Mouse (Mus musculus) forebrain, embryonic 16.5 days (tissue): ENCODE measurements at regions not wholly inside any gene's neighbourhood (a gene's known extent, or its start where the extent isn't known, plus 50 kb on each side); places are given as distances from the start of the nearest gene placed in this dataset.
A peak's percentile ranks its signal among the peaks of the same experiment; 100 is the strongest.

Source experiments
- ATAC-seq: fragments of 200-750 bp; cut with Nextera tagmentation; 2 replicates; pipeline ENCODE4 v1.8.0; 2017; ENCODE audit warnings: mild to moderate bottlenecking, moderate library complexity
- H3K27ac ChIP-seq: fragments of 300-500 bp; sonication (generic); 2 replicates; pipeline ENCODE4 v1.5.1; 2014; ENCODE audit warnings: low read length, control low read depth
- H3K27me3 ChIP-seq: fragments of 300-500 bp; sonication (generic); replicated peaks from 2 replicates; pipeline ENCODE4 v1.6.1; 2014; ENCODE audit warnings: low read length; ENCODE audit not compliant: control insufficient read depth, insufficient read depth
- H3K36me3 ChIP-seq: fragments of 300-500 bp; sonication (generic); 2 replicates; pipeline ENCODE4 v1.6.1; 2014; ENCODE audit not compliant: control insufficient read depth, insufficient read depth
- H3K4me1 ChIP-seq: fragments of 300-500 bp; sonication (generic); replicated peaks from 2 replicates; pipeline ENCODE4 v1.6.1; 2014; ENCODE audit warnings: low read length; ENCODE audit not compliant: control insufficient read depth, insufficient read depth
- H3K4me2 ChIP-seq: fragments of 300-500 bp; sonication (generic); 2 replicates; pipeline ENCODE4 v1.6.1; 2014; ENCODE audit warnings: mild to moderate bottlenecking, low read length, control low read depth
- H3K4me3 ChIP-seq: fragments of 300-500 bp; sonication (generic); replicated peaks from 2 replicates; pipeline ENCODE4 v1.5.1; 2014; ENCODE audit warnings: mild to moderate bottlenecking, low read length, control low read depth
- H3K9ac ChIP-seq: fragments of 300-500 bp; sonication (generic); replicated peaks from 2 replicates; pipeline ENCODE4 v1.6.1; 2014; ENCODE audit warnings: low read depth, low read length, control low read depth
- H3K9me3 ChIP-seq: fragments of 300-500 bp; sonication (generic); 2 replicates; pipeline ENCODE4 v1.6.1; 2016; ENCODE audit warnings: low read length; ENCODE audit not compliant: control insufficient read depth
- WGBS: fragments of 180-500 bp; shearing (Covaris S2); extraction: QIAGEN DNeasy Blood & Tissue Kit; methylation state at CpG from one replicate; pipeline ENCODE4 v1.1.7; 2014; 5-methylcytosine and 5-hydroxymethylcytosine counted together
- microRNA-seq: library from miRNA; unstranded; fragments of <30 nt; microRNA quantifications from one replicate; pipeline ENCODE4, GENCODE M21; 2017

DNA sequence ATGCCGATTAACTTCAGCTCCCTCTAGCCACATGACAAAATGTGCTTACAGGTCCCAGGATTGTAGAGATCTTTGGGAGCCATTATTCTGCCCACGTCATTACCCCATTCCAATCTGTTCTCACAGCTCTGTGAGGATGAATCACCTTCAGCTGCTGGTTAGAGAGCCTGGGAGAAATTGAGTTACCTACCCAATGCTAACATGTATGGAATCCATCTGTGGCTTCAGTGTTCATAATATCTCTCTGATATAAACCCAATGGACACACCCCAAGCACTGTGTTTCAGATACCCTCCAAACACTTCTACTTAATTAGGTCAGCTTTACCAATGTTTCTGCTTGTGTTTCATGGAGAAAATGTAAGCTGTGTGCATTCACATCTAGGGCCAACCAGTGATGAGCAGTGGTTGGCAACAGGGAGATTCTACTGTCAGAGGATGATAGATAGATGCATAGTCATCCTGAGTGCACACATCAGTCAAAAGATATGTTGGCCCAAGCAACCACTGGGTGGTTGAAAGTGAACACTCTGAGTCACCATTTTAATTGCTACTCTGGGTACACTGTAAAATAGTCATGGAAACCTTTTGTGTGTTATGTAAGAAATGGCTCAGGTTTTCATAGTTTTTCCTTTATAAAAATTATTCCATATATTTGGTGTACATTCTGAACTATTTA is 301.5 kb downstream of the Lrig3 start:
- Histone ChIP-seq H3K36me3 (no peaks in the 10 kb centered on the region), H3K27ac (no peak overlapping the region), H3K9ac (no peak overlapping the region), H3K4me1 (no peaks in the 10 kb centered on the region), H3K4me2 (no peak overlapping the region), H3K4me3 (no peak overlapping the region), H3K27me3 (no peaks in the 10 kb centered on the region), H3K9me3 (no peaks in the 10 kb centered on the region)
- 88% methylated on average over 2 of the region's 2 CpGs for whole genome bisulfite sequencing
- no peak for ATAC-seq

GRCm38 (mm10) chr10:126257171-126257570 is 291.2 kb downstream of the Lrig3 start:
- H3K4me1 ChIP-seq, result no peaks in the 10 kb centered on the region
- no peak overlapping the region for H3K4me3 ChIP-seq
- H3K9ac ChIP-seq, result no peak overlapping the region
- 67% methylated on average over 8 of the region's 8 CpGs for WGBS
- no peaks in the 10 kb centered on the region for H3K27me3 ChIP-seq
- H3K9me3 ChIP-seq, result no peaks in the 10 kb centered on the region
- no peak overlapping the region for H3K4me2 ChIP-seq
- H3K36me3 ChIP-seq, result no peaks in the 10 kb centered on the region
- H3K27ac ChIP-seq, result no peak overlapping the region
- ATAC-seq, result no peak

GRCm38 (mm10) chr10:126254198-126254597 is 288.2 kb downstream of the Lrig3 start:
- no peak for ATAC-seq
- H3K4me3 ChIP-seq, result no peak overlapping the region
- H3K9me3 ChIP-seq, result no peaks in the 10 kb centered on the region

DNA sequence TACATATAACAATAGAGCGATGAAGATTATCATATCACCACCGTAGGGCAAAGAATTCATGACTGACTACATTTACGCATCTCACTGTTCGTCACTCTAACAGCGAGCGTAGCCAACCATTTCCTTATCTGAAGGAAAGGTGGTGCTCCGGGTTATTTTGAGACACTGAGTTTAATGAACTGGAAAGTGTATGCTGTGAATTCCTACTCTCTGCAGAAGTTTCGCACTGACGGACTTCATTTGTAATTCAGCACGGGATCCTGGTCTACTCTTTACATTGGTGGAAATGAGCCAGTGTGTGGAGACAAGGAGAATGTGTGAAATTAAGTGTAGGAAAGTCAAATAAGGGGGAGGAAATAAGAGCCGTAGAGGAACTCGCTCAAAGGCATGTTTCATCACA is 283.2 kb downstream of the Lrig3 start:
- Histone ChIP-seq H3K4me1 (no peaks in the 10 kb centered on the region; the same call in 1 of the 2 replicates), H3K9me3 (no peaks in the 10 kb centered on the region), H3K4me3 (no peak overlapping the region), H3K27ac (no peak overlapping the region), H3K27me3 (no peaks in the 10 kb centered on the region), H3K9ac (no peak overlapping the region), H3K4me2 (peak overlapping the region; percentile 39), H3K36me3 (no peaks in the 10 kb centered on the region)
- WGBS, result 35% methylated on average over 12 of the region's 12 CpGs
- ATAC-seq, result no peak

More at GRCm38 (mm10) chr10:126254198-126254597, 288.2 kb downstream of the Lrig3 start:
- Histone ChIP-seq H3K27me3 (no peaks in the 10 kb centered on the region), H3K27ac (no peak overlapping the region), H3K4me2 (no peak overlapping the region), H3K4me1 (no peaks in the 10 kb centered on the region; the same call in 1 of the 2 replicates), H3K9ac (no peak overlapping the region), H3K36me3 (no peaks in the 10 kb centered on the region)
- WGBS, result 85% methylated on average over 4 of the region's 4 CpGs

GRCm38 (mm10) chr10:126243051-126243450 is 277.1 kb downstream of the Lrig3 start:
- Histone ChIP-seq H3K27ac (no peak overlapping the region), H3K4me3 (no peak overlapping the region), H3K9me3 (no peaks in the 10 kb centered on the region), H3K9ac (no peak overlapping the region), H3K4me1 (no peaks in the 10 kb centered on the region), H3K4me2 (no peak overlapping the region), H3K27me3 (no peaks in the 10 kb centered on the region), H3K36me3 (no peaks in the 10 kb centered on the region)
- no peak for ATAC-seq
- WGBS, result 97% methylated on average over 7 of the region's 7 CpGs

GRCm38 (mm10) chr10:126239536-126239935 is 273.6 kb downstream of the Lrig3 start:
- Histone ChIP-seq H3K4me2 (no peak overlapping the region), H3K9me3 (no peaks in the 10 kb centered on the region), H3K27me3 (no peaks in the 10 kb centered on the region), H3K36me3 (no peaks in the 10 kb centered on the region), H3K9ac (no peak overlapping the region), H3K4me3 (no peak overlapping the region), H3K4me1 (no peaks in the 10 kb centered on the region), H3K27ac (no peak overlapping the region)
- 46% methylated on average over 4 of the region's 4 CpGs for WGBS
- no peak for ATAC-seq

Small RNAs in the stretch of these regions (microRNA-seq; reads per million reads assigned to microRNA genes)
- 1.9 reads per million for gene Mir378d
